Mouse (Mus musculus): ENCODE data around the gene Taf1a. TPM values are rescaled to one million over a fixed set of nuclear protein-coding genes. Genes with fewer than 3 reads are reported as not detected.

The Taf1a gene
- polyA plus RNA-seq, 1 experiment from 2014 or later: 16.1 TPM

DNA sequence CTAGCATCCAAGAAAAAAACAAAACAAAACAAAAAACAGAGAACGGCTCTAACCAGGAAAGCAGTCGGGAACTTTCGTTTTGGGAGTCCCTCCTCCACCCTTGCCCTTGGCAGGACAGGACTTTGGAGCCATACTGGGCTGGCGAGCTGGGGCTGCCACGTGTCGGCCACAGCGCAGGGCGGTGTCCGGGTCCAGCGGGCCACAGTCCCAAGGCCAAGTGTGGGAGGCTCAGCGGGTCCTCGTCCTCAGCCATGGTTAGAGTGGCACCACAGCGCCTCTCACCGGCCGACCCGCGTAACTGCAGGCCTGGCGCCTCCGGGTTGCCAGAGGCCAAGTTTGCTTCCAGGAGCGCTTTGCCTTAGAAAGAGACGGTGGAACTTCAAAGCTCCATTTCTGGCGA is 50.3 kb downstream of the Taf1a start:
- no peak for ATAC-seq
- no peaks in the 10 kb centered on the region; the same call in 1 of the 2 replicates for H3K27me3 ChIP-seq (replicated peaks; ENCODE audit: control insufficient read depth, insufficient read depth, low read length)
- no peak overlapping the region for H3K4me3 ChIP-seq (ENCODE audit: low read length)
- H3K9me3 ChIP-seq (ENCODE audit: control insufficient read depth, low read length): no peaks in the 10 kb centered on the region
- no peak overlapping the region for H3K27ac ChIP-seq (ENCODE audit: low read depth, low read length)
- no peaks in the 10 kb centered on the region for H3K4me1 ChIP-seq (ENCODE audit: control insufficient read depth, insufficient read depth, low read depth, low read length)
- peak overlapping the region; percentile 22; the same call in 1 of the 2 replicates for H3K4me2 ChIP-seq (ENCODE audit: low read length)
- no peaks in the 10 kb centered on the region for H3K36me3 ChIP-seq (ENCODE audit: control insufficient read depth, insufficient read depth, low read length)
- H3K9ac ChIP-seq (ENCODE audit: low read depth, low read length): no peak overlapping the region
- WGBS: 32% methylated on average over 22 of the region's 22 CpGs

DNA sequence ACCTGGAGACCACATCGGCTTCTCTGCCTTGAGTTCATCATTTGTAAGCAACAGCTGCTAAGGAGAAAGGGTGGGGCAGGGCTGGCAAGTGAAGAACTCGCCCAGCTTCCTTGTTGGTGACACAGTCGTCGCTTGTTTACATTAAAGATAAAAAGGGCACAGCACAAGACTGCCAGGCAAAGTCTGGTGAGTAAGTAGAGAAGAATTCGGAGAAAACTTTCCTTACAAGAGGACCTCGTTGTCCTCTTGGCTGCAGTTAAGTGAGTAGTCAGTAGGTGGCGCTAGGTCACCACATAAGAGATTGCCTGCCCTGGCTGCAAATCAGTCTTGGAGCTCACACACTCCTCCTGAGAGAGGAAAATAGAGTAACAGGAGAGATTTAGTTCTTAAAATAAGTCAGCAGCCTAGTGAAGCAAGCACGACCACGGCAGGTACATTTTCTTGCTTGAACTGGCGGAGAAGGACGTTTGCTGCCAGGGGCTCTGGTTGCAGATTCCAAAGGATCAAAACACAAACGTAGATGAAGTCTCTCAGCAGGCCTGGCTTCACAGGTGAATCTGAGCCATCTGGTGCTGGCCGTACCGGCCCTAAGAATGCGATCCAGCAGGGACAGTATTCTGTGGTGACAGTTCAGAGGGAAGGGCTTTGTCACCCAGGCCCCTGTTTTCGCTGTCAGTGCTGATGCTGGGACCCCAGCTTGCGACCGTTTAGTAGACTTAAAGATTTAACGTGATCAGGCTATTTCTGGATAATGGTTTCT is 53.4 kb downstream of the Taf1a start:
- H3K4me1 ChIP-seq (ENCODE audit: control insufficient read depth, insufficient read depth, low read depth, low read length): no peaks in the 10 kb centered on the region
- H3K36me3 ChIP-seq (ENCODE audit: control insufficient read depth, insufficient read depth, low read length): no peaks in the 10 kb centered on the region
- WGBS: 23% methylated on average over 19 of the region's 19 CpGs
- H3K4me2 ChIP-seq (ENCODE audit: low read length): no peak overlapping the region
- no peaks in the 10 kb centered on the region; the same call in 1 of the 2 replicates for H3K27me3 ChIP-seq (replicated peaks; ENCODE audit: control insufficient read depth, insufficient read depth, low read length)
- H3K4me3 ChIP-seq (ENCODE audit: low read length): no peak overlapping the region
- ATAC-seq: peak; percentile 80
- no peak overlapping the region for H3K9ac ChIP-seq (ENCODE audit: low read depth, low read length)
- H3K9me3 ChIP-seq (ENCODE audit: control insufficient read depth, low read length): no peaks in the 10 kb centered on the region
- no peak overlapping the region for H3K27ac ChIP-seq (ENCODE audit: low read depth, low read length)

- H3K4me2 ChIP-seq (ENCODE audit: low read length): no peak overlapping the region
- H3K27ac ChIP-seq (ENCODE audit: low read depth, low read length): no peak overlapping the region
- H3K4me1 ChIP-seq (ENCODE audit: control insufficient read depth, insufficient read depth, low read depth, low read length): no peaks in the 10 kb centered on the region
- peak; percentile 52; the same call in 1 of the 2 replicates for ATAC-seq
- 9% methylated on average over 3 of the region's 3 CpGs for WGBS
- H3K9ac ChIP-seq (ENCODE audit: low read depth, low read length): no peak overlapping the region
- H3K4me3 ChIP-seq (ENCODE audit: low read length): no peak overlapping the region
- no peaks in the 10 kb centered on the region for H3K36me3 ChIP-seq (ENCODE audit: control insufficient read depth, insufficient read depth, low read length)
- H3K27me3 ChIP-seq (replicated peaks; ENCODE audit: control insufficient read depth, insufficient read depth, low read length): no peaks in the 10 kb centered on the region
- H3K9me3 ChIP-seq (ENCODE audit: control insufficient read depth, low read length): no peaks in the 10 kb centered on the region
These were observed 64.3 kb downstream of the Taf1a start for GRCm38 (mm10) chr1:183453066-183453465.

Other genes with a start within 250 kb of the Taf1a start
- gene Disp1, start 167.5 kb upstream of the Taf1a start, polyA plus RNA-seq (2015; fragmentation: Nextera tagmentation; extraction: Ambion mirVana): 7.5 and 8.1 TPM in 2 replicates
- gene Aida, start 92.4 kb upstream of the Taf1a start, polyA plus RNA-seq (2015; fragmentation: Nextera tagmentation; extraction: Ambion mirVana): 51.2 and 54.4 TPM in 2 replicates
- gene Brox, start 91.7 kb upstream of the Taf1a start, polyA plus RNA-seq (2015; fragmentation: Nextera tagmentation; extraction: Ambion mirVana): 98.7 and 103 TPM in 2 replicates
- gene Mia3, start 19.4 kb upstream of the Taf1a start, polyA plus RNA-seq (2015; fragmentation: Nextera tagmentation; extraction: Ambion mirVana): 102 and 116 TPM in 2 replicates
- 0.19 TPM in 2 replicates for gene Hhipl2, start 29.2 kb downstream of the Taf1a start, polyA plus RNA-seq (2015; fragmentation: Nextera tagmentation; extraction: Ambion mirVana)

Measured in hindbrain, embryonic 16.5 days (tissue).